Mouse (Mus musculus) heart, postnatal 10 days (tissue): Measurements from ENCODE around the gene Pgc. TPM values are rescaled to one million over a fixed set of nuclear protein-coding genes. Genes with fewer than 3 reads are reported as not detected.

ENCODE experiments used
- DNase-seq, 2 experiments: peaks; one replicate each; pipeline ENCODE4 v3.0.0; 2021
- intact Hi-C: fragments of 180-260 bp; cut with DNase I; formaldehyde crosslinking; loops from one replicate; pipeline ENCODE4 v1.15.1; 2025
- total RNA-seq, 2 experiments: library from RNA; stranded (reverse); gene quantifications; 2 replicates each; pipeline ENCODE4 v1.2.3; 2021

Gene Pgc
- total RNA-seq, 2 experiments from 2014 or later = not detected

- peak in 1 of 2 experiments; percentile 31 for DNase-seq
- intact Hi-C loops = no loop called here
These were observed 20.4 kb upstream of the Pgc start for GRCm38 (mm10) chr17:47706196-47706595.

- no peak for DNase-seq
- intact Hi-C loops = no loop called here
These were observed 18.7 kb upstream of the Pgc start for GRCm38 (mm10) chr17:47707961-47708360.

- no peak for DNase-seq
- intact Hi-C loops = no loop called here
These were observed 17.7 kb upstream of the Pgc start for GRCm38 (mm10) chr17:47708972-47709371.

DNA sequence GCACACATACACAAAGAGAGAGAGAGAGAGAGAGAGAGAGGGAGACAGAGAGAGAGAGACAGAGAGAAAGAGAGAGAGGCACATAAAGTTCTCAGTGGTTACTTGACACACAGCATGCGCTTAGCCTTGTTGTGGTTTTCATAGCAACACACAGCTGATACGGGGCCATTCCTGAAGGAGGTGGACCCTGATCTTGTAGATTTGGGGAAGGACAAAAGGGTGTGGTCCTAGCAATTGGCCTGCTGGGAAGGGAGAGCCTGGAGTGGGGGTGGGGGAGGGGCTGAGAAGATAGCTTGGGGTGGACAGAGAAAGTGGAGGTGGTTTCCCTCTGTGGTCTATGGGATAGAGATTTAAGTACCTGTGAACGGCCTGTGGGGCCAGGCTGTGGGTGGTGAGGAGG is 16.6 kb upstream of the Pgc start:
- DNase-seq = no peak
- intact Hi-C loops = no loop called here

- DNase-seq = no peak
- intact Hi-C loops = no loop called here
These were observed 14.8 kb upstream of the Pgc start for GRCm38 (mm10) chr17:47711883-47712282.

DNA sequence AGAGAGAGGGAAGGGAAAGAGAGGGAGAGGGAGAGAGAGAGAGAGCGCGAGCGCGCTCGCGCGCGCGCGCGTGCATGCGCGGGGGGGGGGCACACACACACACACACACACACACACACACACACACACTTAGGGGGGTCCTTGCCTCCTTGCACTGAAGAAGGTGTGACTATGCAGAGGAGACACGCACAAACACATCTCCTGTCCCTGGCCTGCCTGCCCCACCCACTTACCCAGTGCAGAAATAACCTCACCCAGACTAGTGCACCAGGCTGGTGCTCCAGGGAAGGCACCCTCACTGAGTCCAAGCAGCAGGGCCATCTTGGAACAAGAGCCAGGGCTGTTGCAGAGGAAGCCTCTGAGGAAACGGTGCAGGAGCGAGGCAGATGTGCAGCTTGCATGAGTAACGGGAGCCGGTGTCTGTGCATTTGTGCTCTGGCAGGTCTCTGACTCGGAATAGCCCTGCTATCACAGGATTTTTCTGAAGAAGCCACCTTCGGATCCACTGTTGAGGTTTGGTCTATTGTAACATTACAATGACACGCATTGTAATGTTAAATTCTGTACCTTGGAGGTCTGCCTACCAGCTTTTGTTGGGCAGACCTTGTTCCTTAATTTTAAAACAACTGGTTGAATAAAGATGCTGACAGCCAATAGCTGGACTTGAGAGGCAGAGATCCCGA is 13.6 kb upstream of the Pgc start:
- intact Hi-C loops = no loop called here

DNA sequence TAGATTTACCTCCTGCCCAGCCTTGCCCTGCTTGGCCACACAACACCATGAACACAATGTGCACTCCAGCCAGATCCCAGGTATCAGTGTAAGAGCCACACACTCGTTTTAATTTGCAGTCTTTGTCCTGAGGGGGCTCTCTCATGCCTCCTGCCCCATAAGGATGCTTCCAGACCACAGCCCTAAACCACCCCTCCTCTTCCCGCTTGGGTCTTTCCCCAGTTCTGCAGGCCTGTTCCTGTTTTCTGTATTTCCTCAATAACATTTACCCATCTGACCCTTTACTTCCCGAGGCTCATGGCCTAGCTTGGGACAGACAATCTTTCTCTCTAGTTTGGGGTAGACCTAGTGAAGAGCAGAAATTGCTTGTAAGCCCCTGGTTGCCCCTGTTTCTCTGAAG is 11.6 kb upstream of the Pgc start:
- DNase-seq = no peak
- intact Hi-C loops = no loop called here

More for the DNA sequence above, 13.6 kb upstream of the Pgc start:
- no peak for DNase-seq

GRCm38 (mm10) chr17:47721183-47721582 is 5.5 kb upstream of the Pgc start:
- intact Hi-C loops = no loop called here
- DNase-seq = no peak

- no peak for DNase-seq
- intact Hi-C loops = no loop called here
These were observed 4.3 kb downstream of the Pgc start for GRCm38 (mm10) chr17:47730633-47731575.

GRCm38 (mm10) chr17:47735553-47736100 is 9.0 kb downstream of the Pgc start:
- intact Hi-C loops = no loop called here
- no peak for DNase-seq

- intact Hi-C loops = no loop called here
- peak; percentile 98 to 99 for DNase-seq
These were observed 10.2 kb downstream of the Pgc start, which contains the start of gene Tfeb for GRCm38 (mm10) chr17:47736856-47737255. Gene Tfeb, plus strand, starts transcription at chr17:47737030.

DNA sequence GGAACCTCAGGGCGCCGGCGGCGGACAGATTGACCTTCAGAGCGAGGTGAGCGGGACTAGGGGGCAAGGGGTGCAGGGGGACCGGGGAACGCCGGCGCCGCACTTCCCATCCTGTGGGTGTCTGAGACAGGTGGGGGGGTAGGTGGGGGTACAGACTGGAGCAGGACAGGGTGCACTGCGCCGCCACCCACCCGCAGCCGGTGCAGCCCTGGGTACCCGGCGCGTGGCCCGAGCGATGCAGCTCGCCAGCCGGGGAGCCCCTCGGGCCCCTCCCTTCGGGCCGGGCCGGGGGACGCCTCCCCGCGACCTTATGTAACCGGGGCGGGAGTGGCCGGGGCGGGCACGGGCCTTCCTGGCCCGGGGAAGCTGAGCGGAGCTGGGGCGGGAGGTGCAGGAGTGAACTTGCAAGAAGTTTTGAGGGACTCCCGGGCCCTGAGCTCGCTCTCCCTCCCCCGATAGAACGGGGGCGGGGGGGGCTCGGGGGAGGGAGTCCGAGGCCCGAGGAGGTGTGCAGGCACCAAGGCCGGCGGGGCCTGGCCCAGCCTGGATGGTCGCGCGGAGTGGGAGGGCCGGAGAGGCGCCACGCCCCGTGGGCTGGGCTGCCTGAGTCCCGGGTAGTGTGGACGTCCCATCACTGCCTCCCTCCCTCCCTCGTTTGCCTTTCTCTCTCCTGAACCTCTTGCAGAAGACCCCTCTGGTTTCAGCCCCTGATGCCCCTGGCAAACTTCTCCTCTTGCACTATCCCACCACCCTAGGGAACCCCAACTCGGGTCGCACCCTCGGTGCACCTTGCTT is 10.8 kb downstream of the Pgc start:
- peak; percentile 92 to 95 for DNase-seq
- intact Hi-C loops = no loop called here

DNA sequence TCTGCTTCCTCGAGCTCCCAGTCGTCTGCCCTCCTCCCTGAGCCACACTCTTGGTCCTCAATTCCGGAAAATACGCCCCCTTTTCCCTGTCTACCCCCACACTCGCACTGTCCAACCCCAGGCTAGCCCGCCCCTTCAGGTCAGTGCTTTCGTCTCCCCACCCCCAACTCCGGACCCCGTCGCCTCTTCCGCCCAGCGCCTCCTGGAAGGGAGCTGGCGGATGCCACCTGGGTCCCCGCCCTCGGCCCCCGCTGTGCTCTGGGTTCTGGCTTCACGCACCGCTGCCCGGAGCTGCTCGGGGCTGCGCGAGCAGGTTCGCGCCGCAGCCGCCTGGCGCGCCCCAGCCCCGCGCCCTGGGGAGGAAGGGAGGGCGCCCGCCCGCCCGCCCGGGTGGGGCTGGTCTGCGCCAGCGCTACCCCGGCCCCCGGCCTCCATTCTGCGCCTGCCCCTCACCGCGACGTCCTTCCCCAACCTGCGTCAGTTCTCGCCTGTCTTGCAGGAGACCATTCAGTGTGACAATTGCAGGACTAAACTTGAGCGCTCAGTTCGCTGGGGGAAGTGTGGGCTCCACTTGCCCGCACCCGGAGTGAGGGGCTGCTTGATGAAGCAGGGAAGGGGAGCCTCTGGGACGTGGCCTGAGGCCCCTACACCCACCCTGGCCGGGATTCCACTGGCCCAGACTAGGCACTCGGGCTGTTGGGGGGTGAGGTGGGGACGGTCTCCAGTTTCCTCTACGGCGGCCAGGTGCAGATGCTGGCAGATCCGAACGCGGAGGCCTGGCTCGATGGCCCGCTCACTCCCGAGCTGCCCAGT is 11.6 kb downstream of the Pgc start:
- intact Hi-C loops = no loop called here
- peak in 1 of 2 experiments; percentile 52 for DNase-seq

- DNase-seq = peak in 1 of 2 experiments; percentile 36
- intact Hi-C loops = no loop called here
These were observed 12.5 kb downstream of the Pgc start for GRCm38 (mm10) chr17:47738879-47739798.

DNA sequence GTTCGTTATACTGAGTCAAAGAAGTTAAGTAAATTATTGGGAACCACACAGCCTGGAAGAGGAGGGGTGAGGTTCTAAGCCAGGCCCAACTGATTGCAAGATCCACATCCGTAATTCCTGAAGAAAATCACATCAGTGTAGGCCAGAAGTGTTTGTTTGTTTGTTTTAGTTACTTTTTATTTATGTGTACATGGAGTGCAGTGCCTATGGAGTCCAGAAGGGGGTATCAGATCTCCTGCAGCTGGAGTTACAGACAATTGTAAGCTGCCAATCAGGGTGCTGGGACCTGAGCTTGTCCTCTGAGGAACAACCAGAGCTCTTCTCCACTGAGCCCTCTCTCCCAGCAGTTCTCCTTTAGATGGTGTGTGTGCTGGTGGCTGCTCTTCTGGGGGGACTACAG is 13.5 kb downstream of the Pgc start:
- intact Hi-C loops = no loop called here
- no peak for DNase-seq

- DNase-seq = no peak
These were observed 16.5 kb downstream of the Pgc start for GRCm38 (mm10) chr17:47742991-47743734.

DNA sequence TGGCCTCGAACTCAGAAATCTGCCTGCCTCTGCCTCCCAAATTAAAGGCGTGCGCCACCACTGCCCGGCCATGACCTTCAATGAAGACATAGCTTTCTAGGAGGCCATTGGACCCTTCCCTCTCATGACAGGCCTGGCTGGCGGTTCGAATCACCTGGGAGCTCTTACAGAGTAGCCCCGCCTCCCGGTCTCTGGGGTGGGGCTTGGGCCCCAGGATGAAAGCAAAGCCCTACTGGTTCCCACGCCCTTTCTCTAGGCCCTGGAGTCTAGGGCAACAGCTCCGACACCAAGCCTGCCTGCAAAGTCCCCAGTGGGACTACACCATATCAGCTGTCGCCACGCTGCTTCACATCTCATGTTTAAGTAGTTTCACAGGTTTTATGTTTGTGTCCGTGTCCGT is 17.4 kb downstream of the Pgc start:
- no peak for DNase-seq
- intact Hi-C loops = loop anchor here (2.0 kb wide), 1 partner anchor 121 kb away; no protein-coding TSS in a partner anchor

More at GRCm38 (mm10) chr17:47742991-47743734, 16.5 kb downstream of the Pgc start:
- intact Hi-C loops = no loop called here
